Mouse (Mus musculus) fat pad, adult 2 months (tissue): ENCODE results near the gene Pitpnm3.

ENCODE experiments used
- DNase-seq: peaks from one replicate; pipeline ENCODE4 v3.0.0-alpha.2; 2011; ENCODE audit warnings: low read depth, low spot score; ENCODE audit errors: extremely low read depth

Gene Pitpnm3

GRCm38 (mm10) chr11:72024193-72024781 is 111.3 kb downstream of the Pitpnm3 start:
- DNase-seq: no peak

- no peak for DNase-seq
These were observed 112.0 kb downstream of the Pitpnm3 start for GRCm38 (mm10) chr11:72023581-72023980.

DNA sequence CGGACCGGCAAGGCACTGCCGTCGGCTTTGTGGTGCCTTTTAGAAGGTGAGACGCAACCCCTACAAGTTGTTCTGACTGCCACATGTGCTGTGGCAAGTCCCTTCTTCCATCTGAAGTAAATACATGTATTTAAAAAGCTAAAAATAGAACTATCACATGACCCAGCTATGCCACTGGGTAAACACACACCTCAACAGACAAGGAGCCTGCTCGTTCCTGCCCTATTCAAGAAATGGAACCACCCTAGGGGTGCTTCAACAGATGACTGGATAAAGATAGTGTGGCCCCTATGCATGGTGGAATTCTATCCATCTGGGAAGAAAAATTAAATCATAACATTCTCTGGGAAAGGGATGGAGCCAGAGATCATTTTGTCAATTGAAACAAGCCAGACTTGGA is 112.8 kb downstream of the Pitpnm3 start:
- no peak for DNase-seq

GRCm38 (mm10) chr11:72021015-72021414 is 114.6 kb downstream of the Pitpnm3 start:
- no peak for DNase-seq

DNA sequence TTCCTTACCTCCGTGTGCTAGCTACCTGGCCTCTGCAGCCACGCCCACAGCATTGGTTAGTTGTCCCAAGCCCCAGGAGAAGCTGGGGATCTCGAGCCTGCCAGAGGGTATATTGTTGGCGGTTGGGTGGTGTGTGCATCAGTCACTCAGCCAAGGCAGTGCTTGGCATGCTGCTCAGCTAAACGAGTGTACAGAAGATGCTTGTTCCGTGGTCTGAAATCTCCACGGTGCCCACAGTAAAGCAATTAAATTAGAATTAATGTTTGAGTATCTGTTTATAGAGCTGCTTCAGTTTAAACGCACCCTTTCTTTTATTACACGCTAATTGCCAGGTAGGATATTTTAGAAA is 118.4 kb downstream of the Pitpnm3 start:
- no peak for DNase-seq

DNA sequence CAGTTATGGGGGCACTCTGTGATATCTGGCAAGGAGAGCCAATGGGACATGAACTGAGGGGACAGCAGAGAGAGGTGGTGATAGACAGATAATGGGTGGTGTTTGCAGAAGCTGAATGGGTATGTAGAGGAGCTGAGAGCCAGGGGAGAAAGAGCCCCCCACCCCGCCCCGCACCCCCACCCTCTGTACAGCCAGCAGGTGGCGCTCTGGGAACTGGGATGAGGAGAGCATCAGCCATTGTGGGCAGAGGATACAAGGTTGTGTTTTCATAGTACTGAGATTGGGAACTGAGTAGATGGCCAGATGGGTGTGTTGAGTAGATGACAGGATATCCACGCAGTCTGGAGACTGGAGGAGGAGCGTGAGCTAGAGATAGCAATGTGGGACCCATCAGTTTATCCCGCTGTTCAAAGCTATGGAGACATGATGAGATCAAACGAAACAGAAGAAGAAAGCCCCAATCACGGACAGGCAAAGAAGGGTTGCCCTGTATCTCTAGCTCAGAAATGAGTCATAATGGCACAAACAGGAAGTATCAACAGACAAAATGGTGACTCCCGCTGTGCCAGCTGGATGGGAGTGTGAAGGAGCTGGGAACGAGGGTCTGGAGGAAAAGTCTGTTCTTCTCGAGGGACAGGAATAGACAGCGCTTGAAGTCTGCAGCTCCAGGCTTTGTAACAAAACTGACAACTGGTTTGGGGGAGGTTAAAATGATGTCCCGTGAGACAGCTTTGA is 118.9 kb downstream of the Pitpnm3 start:
- DNase-seq: no peak

DNA sequence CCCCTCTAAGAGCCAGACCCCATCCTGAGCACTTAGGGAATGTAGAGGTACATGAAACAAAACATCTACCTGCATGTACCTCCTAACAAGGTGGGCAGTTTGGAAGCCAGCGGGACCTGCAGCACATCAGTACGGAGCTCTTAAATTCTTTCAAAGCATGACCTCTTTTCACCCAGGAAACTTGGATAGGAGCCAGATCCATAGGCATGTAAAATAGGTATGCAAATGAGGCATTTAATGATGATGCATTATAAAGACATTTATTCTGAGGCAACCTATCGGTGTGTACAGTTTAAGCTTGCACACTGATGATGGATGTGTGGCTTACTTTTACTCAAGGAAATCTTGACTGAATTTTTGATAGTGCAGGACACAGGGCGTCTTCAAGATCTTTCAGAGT is 120.9 kb downstream of the Pitpnm3 start:
- DNase-seq: no peak

GRCm38 (mm10) chr11:72011955-72012354 is 123.6 kb downstream of the Pitpnm3 start:
- DNase-seq: no peak

DNA sequence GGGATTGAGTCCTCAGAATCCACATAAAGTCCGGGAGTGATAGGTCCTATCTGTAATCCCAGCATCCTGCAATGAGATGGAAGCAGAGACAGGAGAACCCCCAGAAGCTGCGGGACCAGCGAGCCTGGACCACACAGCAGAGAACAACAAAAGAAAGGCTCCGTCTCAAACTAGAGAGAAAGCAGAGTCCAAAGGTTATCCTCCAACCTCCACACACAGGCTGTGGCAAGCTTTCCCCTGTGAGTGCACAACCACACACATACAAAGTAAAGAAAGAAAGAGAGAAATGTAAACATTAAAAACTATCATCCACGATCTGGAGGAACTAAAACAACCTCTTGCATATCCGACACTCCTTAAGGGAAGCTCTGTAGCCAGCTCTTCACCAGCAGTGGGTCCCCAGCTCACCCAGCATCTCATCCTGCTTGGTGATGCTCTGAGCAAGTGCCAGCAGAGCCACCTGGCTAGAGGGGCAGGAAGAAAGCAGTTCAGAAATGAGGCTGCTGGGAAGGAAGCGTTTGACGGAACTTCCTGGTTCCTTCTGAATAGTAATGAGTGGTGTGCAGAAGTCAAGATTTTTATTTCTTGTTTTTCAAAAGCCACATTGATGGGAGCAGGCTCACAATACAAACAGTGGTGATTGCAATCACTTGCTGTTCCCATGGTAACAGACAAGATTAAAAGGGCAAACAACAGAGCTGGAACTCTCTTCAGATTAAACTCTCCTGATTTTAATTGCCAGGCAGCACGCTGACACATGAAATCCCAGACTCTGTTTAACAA is 124.4 kb downstream of the Pitpnm3 start:
- no peak for DNase-seq

- DNase-seq: no peak
These were observed 125.2 kb downstream of the Pitpnm3 start for GRCm38 (mm10) chr11:72010367-72010766.

GRCm38 (mm10) chr11:72005547-72005946 is 130.0 kb downstream of the Pitpnm3 start:
- no peak for DNase-seq

- DNase-seq: no peak
These were observed 132.4 kb downstream of the Pitpnm3 start for GRCm38 (mm10) chr11:72003171-72003570.

- DNase-seq: no peak
These were observed 133.3 kb downstream of the Pitpnm3 start for GRCm38 (mm10) chr11:72002138-72002853.

GRCm38 (mm10) chr11:72000194-72000593 is 135.4 kb downstream of the Pitpnm3 start:
- no peak for DNase-seq
